In the genomic region with DNA sequence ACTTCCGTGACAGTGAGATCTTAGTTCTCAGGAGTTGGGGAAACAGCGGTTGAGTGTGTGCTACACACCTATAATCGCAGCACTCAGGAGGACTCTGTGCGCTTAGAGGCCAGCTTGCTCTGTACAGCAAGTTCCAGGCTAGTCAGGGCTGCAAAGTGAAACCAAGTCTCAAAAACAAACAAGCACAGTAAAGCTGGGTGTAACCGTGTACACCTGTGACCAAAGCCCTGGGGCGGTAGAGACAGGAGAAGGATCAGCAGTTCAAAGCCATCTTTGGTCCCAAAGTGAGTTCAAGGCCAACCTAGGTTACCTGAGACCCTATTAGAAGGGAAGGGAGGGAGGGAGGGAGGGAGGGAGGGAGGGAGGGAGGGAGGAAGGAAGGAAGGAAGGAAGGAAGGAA, we compare ENCODE assay signal across 20 mouse cellular contexts.
"Had no signal": no experiment of that assay in that cellular context is flagged by ENCODE, and none has a peak within 500 bp of the region (broad histone marks: within the 10 kb centered on the region; RNA-seq: fewer than 3 reads in every experiment).

No protein-coding gene starts in this region.

- H3K4me1 ChIP-seq: liver, embryonic 15.5 days; lung, embryonic 15.5 days; midbrain, embryonic 12.5 days; neural tube, embryonic 12.5 days; stomach, embryonic 15.5 days had no signal

- H3K27ac ChIP-seq: liver, embryonic 15.5 days; lung, embryonic 15.5 days; midbrain, embryonic 10.5 days; midbrain, embryonic 12.5 days; neural tube, embryonic 12.5 days; stomach, embryonic 15.5 days; stomach, postnatal 0 days had no signal

- H3K4me3 ChIP-seq: liver, embryonic 15.5 days; lung, embryonic 15.5 days; midbrain, embryonic 10.5 days; midbrain, embryonic 12.5 days; neural tube, embryonic 12.5 days; stomach, embryonic 15.5 days had no signal

- H3K36me3 ChIP-seq: liver, embryonic 15.5 days; lung, embryonic 15.5 days; neural tube, embryonic 12.5 days; stomach, embryonic 15.5 days had no signal

- H3K9me3 ChIP-seq: liver, embryonic 15.5 days; lung, embryonic 15.5 days; stomach, embryonic 15.5 days had no signal

- ATAC-seq: liver, postnatal 0 days; lung, postnatal 0 days; midbrain, embryonic 16.5 days had no signal

- H3K9ac ChIP-seq: liver, embryonic 15.5 days; liver, postnatal 0 days; lung, embryonic 15.5 days; midbrain, embryonic 12.5 days; neural tube, embryonic 12.5 days; stomach, embryonic 15.5 days had no signal

- H3K4me2 ChIP-seq: liver, embryonic 15.5 days; lung, embryonic 15.5 days; midbrain, embryonic 12.5 days; neural tube, embryonic 12.5 days; stomach, embryonic 15.5 days had no signal

- DNase-seq: liver, postnatal 0 days; lung, adult 2 months; lung, postnatal 14 days; lung, postnatal 4 days; midbrain, embryonic 14.5 days; right cerebral cortex, adult 18-20 months; right cerebral cortex, postnatal 25 days; right cerebral cortex, postnatal 4 days; thymus, adult 18-20 months; thymus, postnatal 14 days; thymus, postnatal 36 days had no signal

- H3K27me3 ChIP-seq: liver, embryonic 15.5 days; lung, embryonic 15.5 days; midbrain, embryonic 12.5 days; neural tube, embryonic 12.5 days; stomach, embryonic 15.5 days had no signal
